Mouse (Mus musculus): Measurements from ENCODE around the gene Gm11985.

GRCm38 (mm10) chr11:7145221-7145620, 43.1 kb downstream of the Gm11985 start:
- TF ChIP-seq EP300 (IDR thresholded peaks at IDR 0.05; ENCODE audit: low read length) (no peak), POLR2A (IDR thresholded peaks at IDR 0.05; ENCODE audit: low read depth, low read length) (no peak), USF1 (IDR thresholded peaks at IDR 0.05; ENCODE audit: low read depth, low read length) (no peak), CTCF (conservative IDR thresholded peaks at IDR 0.05 in 1 of 2, IDR thresholded peaks at IDR 0.05 in 1 of 2; ENCODE audit: low read depth in 2 of 2, low read length in 2 of 2) (no peak), BHLHE40 (IDR thresholded peaks at IDR 0.05; ENCODE audit: low read depth, low read length) (0 out of 2 replicates have a peak, but pooled peaks have one; percentile 32), RAD21 (IDR thresholded peaks at IDR 0.05; ENCODE audit: low read depth, low read length) (no peak), SIN3A (IDR thresholded peaks at IDR 0.05; ENCODE audit: low read length) (no peak)
